Mouse (Mus musculus) cerebellum, postnatal 36 days (tissue): ENCODE results near the gene Nmnat3.

Experiments used
- DNase-seq, 2 experiments: peaks; one replicate each; pipeline ENCODE4 v3.0.0; 2021 to 2022; ENCODE audit warnings: mixed read lengths in 2 of 2

Nmnat3 gene

GRCm38 (mm10) chr9:98367333-98367962 is 80.2 kb downstream of the Nmnat3 start:
- DNase-seq: no peak

GRCm38 (mm10) chr9:98369707-98370106 is 82.5 kb downstream of the Nmnat3 start:
- DNase-seq: no peak

GRCm38 (mm10) chr9:98373358-98373757 is 86.1 kb downstream of the Nmnat3 start:
- DNase-seq: no peak

GRCm38 (mm10) chr9:98374897-98375296 is 87.7 kb downstream of the Nmnat3 start:
- no peak for DNase-seq

- DNase-seq: no peak
Measured at GRCm38 (mm10) chr9:98375329-98376170, 88.3 kb downstream of the Nmnat3 start.

- no peak for DNase-seq
Measured at GRCm38 (mm10) chr9:98379736-98380135, 92.5 kb downstream of the Nmnat3 start.

- no peak for DNase-seq
Measured at GRCm38 (mm10) chr9:98380593-98380992, 93.4 kb downstream of the Nmnat3 start.

- DNase-seq: no peak
Measured at GRCm38 (mm10) chr9:98387741-98388632, 100.8 kb downstream of the Nmnat3 start.

- DNase-seq: no peak
Measured at GRCm38 (mm10) chr9:98388633-98388965, 101.4 kb downstream of the Nmnat3 start.

GRCm38 (mm10) chr9:98393496-98393895 is 106.3 kb downstream of the Nmnat3 start:
- DNase-seq: no peak

- no peak for DNase-seq
Measured at GRCm38 (mm10) chr9:98397211-98397610, 110.0 kb downstream of the Nmnat3 start.

GRCm38 (mm10) chr9:98397866-98398265 is 110.6 kb downstream of the Nmnat3 start:
- DNase-seq: no peak

- peak; percentile 14 to 15 for DNase-seq
Measured at GRCm38 (mm10) chr9:98400185-98400894, 113.1 kb downstream of the Nmnat3 start.

GRCm38 (mm10) chr9:98401611-98402010 is 114.4 kb downstream of the Nmnat3 start:
- DNase-seq: no peak

- DNase-seq: no peak
Measured at GRCm38 (mm10) chr9:98407771-98408170, 120.5 kb downstream of the Nmnat3 start.

- peak; percentile 43 to 46 for DNase-seq
Measured at GRCm38 (mm10) chr9:98409137-98409536, 121.9 kb downstream of the Nmnat3 start.

GRCm38 (mm10) chr9:98415427-98415826 is 128.2 kb downstream of the Nmnat3 start:
- DNase-seq: no peak

- DNase-seq: no peak
Measured at GRCm38 (mm10) chr9:98417919-98418318, 130.7 kb downstream of the Nmnat3 start.

GRCm38 (mm10) chr9:98418346-98418745 is 131.1 kb downstream of the Nmnat3 start:
- no peak for DNase-seq

- DNase-seq: no peak
Measured at GRCm38 (mm10) chr9:98420666-98421065, 133.4 kb downstream of the Nmnat3 start.

- DNase-seq: no peak
Measured at GRCm38 (mm10) chr9:98421903-98422302, 134.7 kb downstream of the Nmnat3 start.

GRCm38 (mm10) chr9:98422656-98423055 is 135.4 kb downstream of the Nmnat3 start, which contains the start of gene Rbp1:
TSS of gene Rbp1 (plus strand) at chr9:98422961.
- no peak for DNase-seq

GRCm38 (mm10) chr9:98423691-98424090 is 136.5 kb downstream of the Nmnat3 start:
- no peak for DNase-seq
